Mouse (Mus musculus) layer of hippocampus, adult 11-12 months (tissue): ENCODE results near the gene Rgs8.

Experiments
- DNase-seq: peaks from one replicate; pipeline ENCODE4 v3.0.0; 2022; ENCODE audit warnings: low spot score

Rgs8 gene

DNA sequence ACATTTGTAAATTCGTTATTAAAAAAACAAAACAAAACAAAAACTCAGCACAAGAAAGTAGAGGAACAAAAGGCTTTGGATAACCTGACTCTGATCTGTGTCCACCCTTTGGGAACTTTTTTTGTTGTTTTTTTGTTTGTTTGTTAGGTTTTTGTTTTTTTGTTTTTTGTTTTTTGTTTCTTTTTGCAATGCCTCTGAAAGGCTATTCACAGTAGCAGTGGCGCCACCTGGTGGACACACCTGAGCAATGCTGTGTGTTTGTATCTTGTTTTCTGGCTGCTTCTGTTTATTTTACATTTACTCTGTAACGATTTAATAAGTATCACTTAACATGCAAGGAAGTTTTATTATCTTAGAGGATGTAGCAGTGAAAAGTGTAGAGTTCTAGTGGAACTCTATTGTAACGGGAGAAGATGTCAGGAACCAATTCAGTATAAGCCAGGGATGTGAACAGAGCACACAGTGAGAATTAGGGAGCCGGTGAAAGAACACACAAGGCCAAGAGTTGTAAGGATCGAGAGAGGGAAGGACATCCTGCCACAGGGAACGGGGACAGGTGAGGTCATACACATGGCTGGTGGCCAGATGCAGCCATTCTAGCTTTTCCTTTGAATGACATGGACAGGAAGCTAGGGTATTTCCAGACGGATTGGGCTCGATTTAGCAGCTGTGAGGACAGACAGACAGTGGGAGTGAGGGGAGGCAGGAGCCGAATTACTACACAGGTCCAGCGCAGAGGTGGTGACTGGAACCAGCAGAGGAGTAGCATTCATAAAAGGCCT, 89.7 kb downstream of the Rgs8 start:
- DNase-seq, result peak; percentile 86

DNA sequence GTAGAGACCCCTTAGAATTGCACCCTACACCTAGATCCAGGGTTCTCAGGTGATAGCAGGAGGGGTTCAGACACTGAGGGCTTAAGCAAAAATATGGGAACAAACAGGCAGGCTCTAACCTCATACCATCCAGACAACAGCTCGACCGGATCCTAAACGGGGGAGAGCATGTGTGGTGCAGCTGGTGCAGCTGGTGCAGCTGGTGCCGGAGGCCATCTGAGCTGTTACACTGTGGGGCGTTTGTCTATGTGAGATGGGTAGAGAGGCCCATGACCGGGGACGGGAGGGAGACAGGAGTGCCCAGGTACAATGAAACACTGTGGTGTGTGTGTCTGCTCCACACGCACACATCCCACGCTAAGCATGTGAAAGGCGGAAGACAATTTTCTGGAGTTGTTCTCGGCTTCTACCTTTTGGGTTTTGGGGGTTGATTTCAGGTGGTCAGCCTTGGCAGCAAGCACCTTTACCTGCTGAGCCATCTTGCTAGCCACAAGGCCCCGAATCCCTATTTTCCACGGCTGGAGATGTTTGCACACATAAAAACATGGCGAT, 93.4 kb downstream of the Rgs8 start:
- no peak for DNase-seq

DNA sequence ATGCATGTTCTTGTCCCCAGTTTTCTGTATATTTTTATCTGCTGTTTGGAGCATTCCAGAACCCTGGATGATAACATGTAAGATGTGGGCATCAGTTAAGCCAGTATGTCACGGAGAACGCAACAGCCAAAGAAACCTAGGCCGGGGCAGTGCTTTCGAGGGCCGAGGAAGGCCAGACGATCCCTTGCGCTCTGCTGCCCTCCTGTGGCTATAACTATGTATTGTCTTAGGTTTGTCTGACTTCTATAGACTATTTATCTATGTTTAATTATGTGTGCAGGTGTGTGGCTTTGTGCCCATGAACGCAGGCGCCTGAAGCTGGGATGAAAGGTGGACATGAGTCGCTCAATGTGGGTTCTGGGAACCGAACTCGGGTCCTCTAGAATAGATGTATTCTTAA, 93.9 kb downstream of the Rgs8 start:
- peak; percentile 73 for DNase-seq

DNA sequence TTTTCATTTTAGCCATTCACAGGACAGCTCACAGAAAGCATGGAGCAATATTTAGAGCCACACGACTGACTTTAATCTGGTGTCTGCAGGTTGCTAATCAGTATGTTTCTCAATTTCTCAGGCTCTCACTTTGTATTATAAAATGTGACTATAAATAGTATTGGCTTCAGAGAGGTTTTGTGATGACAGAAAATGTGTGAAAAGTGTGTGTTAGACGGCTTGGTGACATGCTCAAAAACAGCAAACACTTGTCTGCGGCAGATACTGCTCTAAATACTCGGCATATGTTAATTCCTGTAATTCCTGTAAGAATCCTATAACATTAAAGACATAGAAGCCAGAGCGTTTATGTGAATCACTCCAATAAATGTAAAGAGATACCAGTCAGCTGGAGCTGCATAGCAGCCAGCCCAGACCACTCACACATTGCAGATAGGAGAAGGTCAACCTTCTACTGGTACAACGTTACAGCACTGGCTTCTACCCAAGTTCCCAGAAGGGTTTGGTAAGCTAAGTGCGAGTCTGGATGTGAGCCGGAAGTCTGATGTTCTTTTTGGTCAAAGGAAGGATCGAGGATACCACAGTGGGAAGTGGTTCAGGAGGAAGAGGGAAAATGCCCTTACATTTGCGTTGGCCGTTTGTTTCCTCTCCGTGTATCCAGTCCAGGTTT, 95.2 kb downstream of the Rgs8 start:
- no peak for DNase-seq

DNA sequence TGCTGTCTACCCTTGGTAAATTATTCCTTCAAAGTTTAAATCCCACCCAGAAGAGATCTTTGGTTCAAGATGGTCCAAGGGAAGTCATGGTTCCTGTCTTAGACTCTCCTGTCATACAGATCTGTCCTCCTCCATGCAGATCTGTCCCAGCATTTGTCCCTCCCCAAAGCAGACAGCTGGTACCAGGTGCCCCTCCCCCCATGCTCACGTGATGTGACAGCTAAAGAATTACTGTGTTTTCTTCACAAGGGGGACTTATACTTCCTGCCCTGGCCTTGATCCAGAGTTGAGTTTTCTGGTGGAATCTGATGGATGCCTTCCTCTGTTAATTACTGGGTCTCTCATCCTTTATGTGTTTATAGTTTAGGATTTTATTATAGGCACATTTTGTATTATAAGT, 95.7 kb downstream of the Rgs8 start:
- DNase-seq, result no peak

DNA sequence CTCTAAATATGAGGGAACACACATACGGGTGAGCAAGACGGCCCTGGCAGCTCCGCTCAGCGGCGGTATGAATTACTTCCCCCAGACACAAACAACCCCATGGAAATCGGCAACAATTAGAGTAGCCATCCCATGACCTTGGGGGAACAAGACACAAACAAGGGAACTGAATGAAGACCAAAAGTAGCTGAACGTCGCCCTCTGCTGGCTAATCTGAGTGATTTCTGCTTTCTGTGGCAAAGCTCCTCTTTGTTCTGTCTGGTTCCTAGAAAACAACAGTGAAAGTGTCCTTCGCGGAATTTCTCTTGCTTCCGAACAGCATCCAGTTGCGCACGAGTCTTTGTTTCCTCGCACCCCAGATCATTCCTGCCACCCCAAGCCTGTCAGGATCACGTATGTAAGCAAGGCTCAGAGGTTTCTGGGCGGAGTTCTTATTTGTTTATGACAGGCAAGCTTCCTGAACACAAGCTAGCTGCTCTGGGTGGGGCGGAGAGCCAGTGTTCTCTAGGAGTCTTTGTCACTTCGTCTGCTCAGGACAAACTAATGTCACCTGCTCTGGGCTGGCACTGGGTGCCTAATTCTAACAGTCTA, 96.5 kb downstream of the Rgs8 start, which contains the start of gene Rnasel:
TSS of gene Rnasel (plus strand) at position 216 of the 591 bp plus-strand sequence.
- DNase-seq, result peak; percentile 57
